Mouse (Mus musculus) neural tube, embryonic 11.5 days (tissue): ENCODE measurements around the gene Fign. TPM values are rescaled to one million over a fixed set of nuclear protein-coding genes. Genes with fewer than 3 reads are reported as not detected.
A peak's percentile ranks its signal among the peaks of the same experiment; 100 is the strongest.

ENCODE experiments used
- ATAC-seq: fragments of 200-750 bp; cut with Nextera tagmentation; 2 replicates; pipeline ENCODE4 v1.8.0; 2017; ENCODE audit warnings: moderate number of reproducible peaks, mild to moderate bottlenecking, moderate TSS enrichment, moderate library complexity; ENCODE audit not compliant: insufficient read depth, low FRiP score, low TSS enrichment
- DNase-seq: peaks from one replicate; pipeline ENCODE4 v3.0.0-alpha.2; 2015; ENCODE audit warnings: low spot score
- H3K27ac ChIP-seq: fragments of 300-500 bp; sonication (generic); 2 replicates; pipeline ENCODE4 v1.5.1; 2014; ENCODE audit warnings: low read depth, mild to moderate bottlenecking, low read length
- H3K27me3 ChIP-seq: fragments of 300-500 bp; sonication (generic); 2 replicates; pipeline ENCODE4 v1.6.1; 2014; ENCODE audit warnings: mild to moderate bottlenecking, low read length, mixed read lengths; ENCODE audit not compliant: control insufficient read depth, insufficient read depth
- H3K36me3 ChIP-seq: fragments of 300-500 bp; sonication (generic); 2 replicates; pipeline ENCODE4 v1.6.1; 2014; ENCODE audit warnings: mild to moderate bottlenecking, low read length, moderate library complexity, mixed read lengths; ENCODE audit not compliant: control insufficient read depth, insufficient read depth
- H3K4me1 ChIP-seq: fragments of 300-500 bp; sonication (generic); 2 replicates; pipeline ENCODE4 v1.6.1; 2014; ENCODE audit warnings: low read length, mixed read lengths; ENCODE audit not compliant: control insufficient read depth, insufficient read depth
- H3K4me2 ChIP-seq: fragments of 300-500 bp; sonication (generic); 2 replicates; pipeline ENCODE4 v1.6.1; 2014; ENCODE audit warnings: low read depth, mild to moderate bottlenecking, moderate library complexity
- H3K4me3 ChIP-seq: fragments of 300-500 bp; sonication (generic); 2 replicates; pipeline ENCODE4 v1.5.1; 2014; ENCODE audit warnings: low read depth, low read length
- H3K9ac ChIP-seq: fragments of 300-500 bp; sonication (generic); 2 replicates; pipeline ENCODE4 v1.6.1; 2014; ENCODE audit warnings: mild to moderate bottlenecking, low read length
- H3K9me3 ChIP-seq: fragments of 300-500 bp; sonication (generic); 2 replicates; pipeline ENCODE4 v1.6.1; 2016; ENCODE audit warnings: low read length; ENCODE audit not compliant: control insufficient read depth
- WGBS: fragments of 180-500 bp; shearing (Covaris S2); extraction: QIAGEN DNeasy Blood & Tissue Kit; methylation state at CpG from one replicate; pipeline ENCODE4 v1.1.7; 2014; 5-methylcytosine and 5-hydroxymethylcytosine counted together
- polyA plus RNA-seq: library from polyadenylated mRNA; unstranded; fragments of >200 nt; fragmentation: Nextera tagmentation; extraction: Ambion mirVana; gene quantifications from 2 replicates; pipeline ENCODE4 v1.2.1, GENCODE M21; 2014

Fign gene
- 17.5 and 18.1 TPM in 2 replicates for polyA plus RNA-seq

- DNase-seq (peak; percentile 89), ATAC-seq (peak; percentile 83)
- Histone ChIP-seq H3K9me3 (no peaks in the 10 kb centered on the region), H3K36me3 (no peaks in the 10 kb centered on the region), H3K4me1 (peaks cover 7% of the 10 kb centered on the region; the same call in 1 of the 2 replicates), H3K27ac (peak within 1 kb of the TSS; percentile 100), H3K9ac (peak within 1 kb of the TSS; percentile 96), H3K27me3 (no peaks in the 10 kb centered on the region), H3K4me3 (peak within 1 kb of the TSS; percentile 76), H3K4me2 (peak within 1 kb of the TSS; percentile 75)
- WGBS = 0% methylated on average over 65 of the region's 85 CpGs
Observed at GRCm38 (mm10) chr2:64097937-64098617, at the start of gene Fign. TSS of gene Fign (minus strand) at chr2:64098038.

- no peak overlapping the region for H3K4me3 ChIP-seq
- H3K4me1 ChIP-seq = no peaks in the 10 kb centered on the region
- ATAC-seq = no peak
- H3K9me3 ChIP-seq = no peaks in the 10 kb centered on the region
- WGBS = 86% methylated on average over 4 of the region's 4 CpGs
- H3K27ac ChIP-seq = no peak overlapping the region
- no peaks in the 10 kb centered on the region for H3K27me3 ChIP-seq
- no peak overlapping the region for H3K9ac ChIP-seq
- no peak for DNase-seq
- H3K4me2 ChIP-seq = no peak overlapping the region
- H3K36me3 ChIP-seq = no peaks in the 10 kb centered on the region
Observed at GRCm38 (mm10) chr2:64133597-64133996, 35.8 kb upstream of the Fign start.

- Histone ChIP-seq H3K4me1 (no peaks in the 10 kb centered on the region), H3K27me3 (no peaks in the 10 kb centered on the region), H3K9me3 (no peaks in the 10 kb centered on the region), H3K9ac (no peak overlapping the region), H3K4me3 (no peak overlapping the region), H3K27ac (no peak overlapping the region), H3K4me2 (no peak overlapping the region), H3K36me3 (no peaks in the 10 kb centered on the region)
- DNase-seq = no peak
- no peak for ATAC-seq
- 86% methylated on average over 5 of the region's 5 CpGs for WGBS
Observed at GRCm38 (mm10) chr2:64120495-64120894, 22.7 kb upstream of the Fign start.

GRCm38 (mm10) chr2:64116613-64117012, 18.8 kb upstream of the Fign start:
- Histone ChIP-seq H3K4me2 (no peak overlapping the region), H3K4me1 (no peaks in the 10 kb centered on the region), H3K27ac (no peak overlapping the region), H3K9me3 (no peaks in the 10 kb centered on the region), H3K4me3 (no peak overlapping the region), H3K36me3 (no peaks in the 10 kb centered on the region), H3K27me3 (no peaks in the 10 kb centered on the region), H3K9ac (no peak overlapping the region)
- ATAC-seq = no peak
- no peak for DNase-seq
- 82% methylated on average over 7 of the region's 7 CpGs for WGBS

GRCm38 (mm10) chr2:64111133-64111532, 13.3 kb upstream of the Fign start:
- no peak for DNase-seq
- Histone ChIP-seq H3K36me3 (no peaks in the 10 kb centered on the region), H3K4me3 (no peak overlapping the region), H3K27me3 (no peaks in the 10 kb centered on the region), H3K9ac (no peak overlapping the region), H3K4me2 (no peak overlapping the region), H3K4me1 (no peaks in the 10 kb centered on the region), H3K9me3 (no peaks in the 10 kb centered on the region), H3K27ac (no peak overlapping the region)
- 86% methylated on average over 3 of the region's 3 CpGs for WGBS
- ATAC-seq = no peak

GRCm38 (mm10) chr2:64109860-64110259, 12.0 kb upstream of the Fign start:
- H3K36me3 ChIP-seq = no peaks in the 10 kb centered on the region
- no peaks in the 10 kb centered on the region for H3K9me3 ChIP-seq
- no peak overlapping the region for H3K27ac ChIP-seq
- ATAC-seq = no peak
- no peaks in the 10 kb centered on the region for H3K27me3 ChIP-seq
- no peak overlapping the region for H3K4me3 ChIP-seq
- no peak overlapping the region for H3K4me2 ChIP-seq
- WGBS = 93% methylated on average over 4 of the region's 4 CpGs
- DNase-seq = no peak
- no peak overlapping the region for H3K9ac ChIP-seq
- no peaks in the 10 kb centered on the region for H3K4me1 ChIP-seq

GRCm38 (mm10) chr2:64108040-64108439, 10.2 kb upstream of the Fign start:
- Histone ChIP-seq H3K9ac (no peak overlapping the region), H3K4me2 (no peak overlapping the region), H3K4me1 (no peaks in the 10 kb centered on the region), H3K27ac (no peak overlapping the region), H3K36me3 (no peaks in the 10 kb centered on the region), H3K27me3 (no peaks in the 10 kb centered on the region), H3K9me3 (no peaks in the 10 kb centered on the region), H3K4me3 (no peak overlapping the region)
- 82% methylated on average over 8 of the region's 8 CpGs for WGBS
- no peak for DNase-seq
- no peak for ATAC-seq

- Histone ChIP-seq H3K36me3 (no peaks in the 10 kb centered on the region), H3K4me3 (peak overlapping the region; percentile 76), H3K9me3 (no peaks in the 10 kb centered on the region), H3K4me1 (0 out of 2 replicates have a peak, but pooled peaks cover 4% of the 10 kb centered on the region), H3K27me3 (no peaks in the 10 kb centered on the region), H3K9ac (peak overlapping the region; percentile 96), H3K4me2 (peak overlapping the region; percentile 75), H3K27ac (peak overlapping the region; percentile 100)
- peak; percentile 85 for ATAC-seq
- peak; percentile 85 for DNase-seq
- WGBS = 1% methylated on average over 21 of the region's 21 CpGs
Observed at GRCm38 (mm10) chr2:64098618-64099320, 931 bp upstream of the Fign start.
